Mouse (Mus musculus) myocyte (in vitro differentiated cells): Measurements from ENCODE around the gene Gripap1. TPM values are rescaled to one million over a fixed set of nuclear protein-coding genes. Genes with fewer than 3 reads are reported as not detected.

Experiments used
- H3K27me3 ChIP-seq: one replicate; pipeline ENCODE4 v1.6.1; 2011; ENCODE audit not compliant: control insufficient read depth, insufficient read depth, insufficient read length
- H3K36me3 ChIP-seq: one replicate; pipeline ENCODE4 v1.6.1; 2011; ENCODE audit not compliant: control insufficient read depth, insufficient read depth
- H3K4me2 ChIP-seq: one replicate; pipeline ENCODE4 v1.6.1; 2011; ENCODE audit warnings: low read depth, control low read depth
- H3K4me3 ChIP-seq: one replicate; pipeline ENCODE4 v1.5.1; 2011; ENCODE audit warnings: mild to moderate bottlenecking, control low read depth, moderate library complexity
- H3K79me2 ChIP-seq: one replicate; pipeline ENCODE4 v1.6.1; 2011; ENCODE audit not compliant: control insufficient read depth, insufficient read depth
- H3ac ChIP-seq: one replicate; pipeline ENCODE4 v1.6.1; 2011; ENCODE audit not compliant: control insufficient read depth, insufficient read length
- CEBPB ChIP-seq: IDR thresholded peaks from 2 replicates; pipeline ENCODE4 v1.6.1; 2011; ENCODE audit warnings: mild to moderate bottlenecking, moderate library complexity; ENCODE audit not compliant: poor library complexity, insufficient read depth, severe bottlenecking
- E2F4 ChIP-seq: IDR thresholded peaks from one replicate; pipeline ENCODE4 v1.6.1; 2011; ENCODE audit warnings: mild to moderate bottlenecking, control low read depth, moderate library complexity; ENCODE audit not compliant: insufficient read depth
- MAX ChIP-seq: IDR thresholded peaks from one replicate; pipeline ENCODE4 v1.6.1; 2011; ENCODE audit warnings: low read depth, mild to moderate bottlenecking, control low read depth
- MYOD1 ChIP-seq, 3 experiments: IDR thresholded peaks; one replicate each; pipeline ENCODE4 v1.6.1; 2011; ENCODE audit warnings: control low read depth in 2 of 3, low read depth in 2 of 3, mild to moderate bottlenecking in 2 of 3, moderate library complexity in 1 of 3; ENCODE audit not compliant: insufficient read length in 2 of 3, control insufficient read depth in 1 of 3
- MYOG ChIP-seq, 3 experiments: IDR thresholded peaks; one replicate each; pipeline ENCODE4 v1.6.1; 2011; ENCODE audit warnings: control low read depth in 2 of 3, low read depth in 2 of 3, mild to moderate bottlenecking in 2 of 3; ENCODE audit not compliant: insufficient read length in 2 of 3, control insufficient read depth in 1 of 3, insufficient read depth in 1 of 3
- POLR2A ChIP-seq: IDR thresholded peaks from one replicate; pipeline ENCODE4 v1.6.1; 2011; ENCODE audit warnings: low read depth, mild to moderate bottlenecking, control low read depth, moderate library complexity; ENCODE audit not compliant: insufficient read length
- POLR2AphosphoS2 ChIP-seq: IDR thresholded peaks from one replicate; pipeline ENCODE4 v1.6.1; 2011; ENCODE audit warnings: low read depth, control low read depth; ENCODE audit not compliant: insufficient read length
- REST ChIP-seq: IDR thresholded peaks from one replicate; pipeline ENCODE4 v1.6.1; 2011; ENCODE audit warnings: mild to moderate bottlenecking, control low read depth, moderate library complexity; ENCODE audit not compliant: insufficient read depth, insufficient read length
- SRF ChIP-seq: IDR thresholded peaks from one replicate; pipeline ENCODE4 v1.6.1; 2011; ENCODE audit warnings: low read depth; ENCODE audit not compliant: control insufficient read depth, insufficient read length
- TCF12 ChIP-seq: IDR thresholded peaks from one replicate; pipeline ENCODE4 v1.6.1; 2011; ENCODE audit warnings: mild to moderate bottlenecking, control low read depth; ENCODE audit not compliant: poor library complexity, insufficient read depth, severe bottlenecking
- TCF3 ChIP-seq: IDR thresholded peaks from one replicate; pipeline ENCODE4 v1.6.1; 2011; ENCODE audit warnings: low read depth, control low read depth; ENCODE audit not compliant: insufficient read length
- USF1 ChIP-seq: IDR thresholded peaks from one replicate; pipeline ENCODE4 v1.6.1; 2011; ENCODE audit warnings: low read depth, mild to moderate bottlenecking, control low read depth, moderate library complexity
- polyA plus RNA-seq: library from polyadenylated mRNA; unstranded; fragments of >200 nt; fragmentation: generic; extraction: Trizol; gene quantifications from one replicate; pipeline ENCODE4 v1.2.1, GENCODE M21; 2012; ENCODE audit warnings: missing spikeins

Gripap1 gene
- polyA plus RNA-seq = 19.8 TPM

DNA sequence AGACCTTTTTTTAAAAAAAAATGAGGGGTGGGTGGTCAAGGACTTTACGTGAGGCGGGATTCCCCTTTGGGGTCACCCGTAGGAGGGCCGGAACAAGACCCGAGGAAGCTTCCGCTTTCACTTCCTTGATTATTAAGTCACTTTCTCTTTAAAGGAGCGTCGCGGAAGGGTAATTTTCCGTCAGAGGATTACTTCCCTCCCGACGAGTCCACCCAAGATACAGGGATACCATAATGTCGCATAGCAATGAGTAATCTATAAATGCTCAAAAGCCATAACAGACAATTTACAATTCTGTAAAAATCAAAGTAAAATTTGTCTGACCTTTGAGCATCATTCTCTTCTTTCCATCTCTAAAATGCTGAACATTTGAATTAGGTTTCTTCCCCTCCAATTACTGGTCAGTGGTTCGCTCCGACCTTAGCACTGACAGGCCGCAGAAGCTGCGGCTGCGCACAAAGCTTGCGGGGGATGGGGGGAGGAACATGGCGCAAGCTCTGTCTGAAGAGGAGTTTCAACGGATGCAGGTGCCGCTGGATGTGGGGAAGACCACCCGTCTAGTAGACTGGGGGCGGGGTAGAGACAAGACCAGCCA lies at the start of gene Gripap1:
Gene Gripap1 (plus strand): TSS at position 224 of the 595 bp plus-strand sequence.
- no peak for TF ChIP-seq MYOD1 (IDR thresholded peaks at IDR 0.05; ENCODE audit: control insufficient read depth in 1 of 3, insufficient read length in 2 of 3, low read depth in 2 of 3)
- TF ChIP-seq POLR2AphosphoS2 = peak; percentile 48
- TF ChIP-seq POLR2A = peak; percentile 70
- no peak for TF ChIP-seq TCF12
- no peak for TF ChIP-seq MAX
- Histone ChIP-seq H3K4me2 (peak within 1 kb of the TSS; percentile 83), H3K79me2 (peaks cover 8% of the 10 kb centered on the region), H3K36me3 (no peaks in the 10 kb centered on the region), H3K4me3 (peak within 1 kb of the TSS; percentile 63), H3K27me3 (no peaks in the 10 kb centered on the region), H3ac (no peak within 1 kb of the TSS)

DNA sequence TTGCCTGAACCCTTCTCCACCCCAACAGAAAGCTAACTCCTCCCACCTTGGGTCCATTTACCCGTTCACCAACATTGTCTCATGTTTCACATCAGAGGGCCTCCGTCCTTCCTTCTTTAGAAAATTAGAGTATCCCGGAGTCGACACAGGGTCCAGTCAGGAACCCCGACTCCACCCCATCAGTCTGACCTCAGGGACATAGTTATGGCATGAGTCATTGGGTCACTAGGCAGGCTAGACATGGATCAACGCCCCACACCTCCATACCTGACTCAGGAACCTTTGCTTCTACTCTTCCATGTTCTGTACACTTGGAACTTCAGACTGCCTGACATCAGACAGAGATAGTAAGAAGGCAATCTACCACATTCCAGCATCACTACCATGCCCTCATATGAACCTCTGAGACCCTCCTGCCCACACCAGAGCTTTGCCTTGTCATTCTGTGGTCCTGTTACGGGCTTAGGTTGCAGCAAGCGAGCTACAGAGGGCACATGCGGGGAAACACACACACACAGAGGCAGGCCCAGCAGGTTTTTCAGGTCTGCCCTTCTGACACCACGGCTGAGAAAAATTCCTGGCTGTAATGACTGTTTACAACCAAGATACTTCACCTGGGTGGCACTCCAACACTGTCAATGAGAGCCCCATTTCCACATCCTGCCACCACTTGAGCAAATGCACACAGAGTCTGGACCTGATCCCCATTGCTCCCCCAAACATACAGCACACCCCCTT lies 49.3 kb upstream of the Gripap1 start:
- TF ChIP-seq MAX = no peak
- no peak for TF ChIP-seq SRF
- no peak for TF ChIP-seq TCF12
- TF ChIP-seq MYOG (IDR thresholded peaks at IDR 0.05; ENCODE audit: control insufficient read depth in 1 of 3, insufficient read depth in 1 of 3, insufficient read length in 2 of 3, low read depth in 2 of 3) = no peak
- TF ChIP-seq TCF3 = no peak
- TF ChIP-seq MYOD1 (IDR thresholded peaks at IDR 0.05; ENCODE audit: control insufficient read depth in 1 of 3, insufficient read length in 2 of 3, low read depth in 2 of 3) = no peak
- TF ChIP-seq POLR2AphosphoS2 = no peak
- TF ChIP-seq POLR2A = no peak
- TF ChIP-seq REST = no peak
- no peak for TF ChIP-seq USF1
- no peak for TF ChIP-seq CEBPB
- TF ChIP-seq E2F4 = no peak

DNA sequence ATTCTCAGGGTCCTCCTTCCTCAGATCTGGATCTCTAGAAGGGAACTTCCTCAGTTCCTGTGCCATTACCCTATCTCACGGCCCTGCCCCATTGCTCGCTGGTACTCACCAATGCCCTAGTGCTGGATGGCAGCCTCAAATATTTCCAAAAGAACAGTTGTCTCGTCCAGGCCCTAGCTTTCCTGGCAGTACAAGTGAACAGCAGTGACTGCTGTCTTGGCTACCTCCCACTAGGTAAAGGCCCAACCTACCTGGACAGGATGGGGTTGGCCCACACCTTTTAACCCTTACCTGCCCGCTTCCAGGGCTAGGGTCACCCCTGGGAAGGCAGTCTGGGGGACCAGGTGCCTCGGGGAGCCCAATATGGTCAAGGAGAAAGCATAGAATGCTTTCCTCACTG lies 48.5 kb upstream of the Gripap1 start:
- H3ac ChIP-seq = no peak overlapping the region
- no peak overlapping the region for H3K4me2 ChIP-seq
- H3K27me3 ChIP-seq = no peaks in the 10 kb centered on the region
- no peaks in the 10 kb centered on the region for H3K36me3 ChIP-seq
- no peak overlapping the region for H3K4me3 ChIP-seq
- no peaks in the 10 kb centered on the region for H3K79me2 ChIP-seq
- TF ChIP-seq CEBPB (no peak), USF1 (no peak), POLR2A (no peak), POLR2AphosphoS2 (no peak), E2F4 (no peak), MAX (no peak), REST (no peak), MYOG (IDR thresholded peaks at IDR 0.05; ENCODE audit: control insufficient read depth in 1 of 3, insufficient read depth in 1 of 3, insufficient read length in 2 of 3, low read depth in 2 of 3) (no peak), MYOD1 (IDR thresholded peaks at IDR 0.05; ENCODE audit: control insufficient read depth in 1 of 3, insufficient read length in 2 of 3, low read depth in 2 of 3) (no peak), SRF (no peak), TCF12 (no peak), TCF3 (no peak)

More for the DNA sequence above, 49.3 kb upstream of the Gripap1 start:
- Histone ChIP-seq H3ac (no peak overlapping the region), H3K36me3 (no peaks in the 10 kb centered on the region), H3K4me3 (no peak overlapping the region), H3K27me3 (no peaks in the 10 kb centered on the region), H3K4me2 (peak overlapping the region; percentile 63), H3K79me2 (no peaks in the 10 kb centered on the region)

DNA sequence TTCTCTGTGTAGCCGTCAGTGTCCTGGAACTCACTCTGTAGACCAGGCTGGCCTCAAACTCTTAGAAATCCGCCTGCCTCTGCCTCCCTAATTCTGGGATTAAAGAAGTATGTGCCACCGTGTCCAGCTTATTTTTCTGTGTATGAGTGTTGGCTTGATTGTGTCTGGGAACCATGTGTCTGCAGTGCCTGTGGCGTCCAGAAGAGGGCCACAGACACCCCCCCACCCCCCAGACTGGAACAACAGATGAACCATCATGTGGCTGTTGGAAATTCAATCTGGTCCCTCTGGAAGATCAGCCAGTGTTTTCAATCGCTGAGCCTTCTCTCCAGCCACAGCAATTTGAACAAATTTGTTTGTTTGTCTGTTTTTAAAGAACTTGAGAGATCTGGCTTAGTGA lies 46.1 kb upstream of the Gripap1 start:
- no peaks in the 10 kb centered on the region for H3K79me2 ChIP-seq
- H3K4me3 ChIP-seq = no peak overlapping the region
- TF ChIP-seq MYOD1 (IDR thresholded peaks at IDR 0.05; ENCODE audit: control insufficient read depth in 1 of 3, insufficient read length in 2 of 3, low read depth in 2 of 3) (no peak), POLR2AphosphoS2 (no peak), MAX (no peak)
- no peak overlapping the region for H3K4me2 ChIP-seq
- H3K27me3 ChIP-seq = no peaks in the 10 kb centered on the region
- H3K36me3 ChIP-seq = no peaks in the 10 kb centered on the region
- no peak overlapping the region for H3ac ChIP-seq

DNA sequence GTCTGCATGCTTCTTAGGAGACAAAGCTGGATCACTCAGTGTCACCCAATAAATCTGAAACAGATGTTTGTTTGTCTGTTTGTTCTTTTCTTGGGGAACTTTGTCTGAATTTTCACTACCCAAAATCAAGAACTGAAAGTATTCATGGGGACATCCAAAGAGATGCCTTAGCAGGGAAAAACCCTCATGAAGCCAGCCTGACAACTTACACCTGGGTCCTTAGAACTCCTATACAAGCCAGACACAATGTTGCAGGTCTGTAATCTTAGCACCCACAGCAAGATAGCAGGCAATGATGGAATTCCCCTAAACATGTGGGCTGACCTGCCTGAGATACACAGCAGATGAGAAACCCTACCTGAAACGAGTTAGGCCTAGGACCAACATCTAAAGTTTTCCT lies 44.6 kb upstream of the Gripap1 start:
- TF ChIP-seq SRF (no peak), USF1 (no peak), MYOG (IDR thresholded peaks at IDR 0.05; ENCODE audit: control insufficient read depth in 1 of 3, insufficient read depth in 1 of 3, insufficient read length in 2 of 3, low read depth in 2 of 3) (no peak), E2F4 (no peak), TCF3 (no peak), POLR2AphosphoS2 (no peak), REST (no peak), MAX (no peak), CEBPB (no peak), TCF12 (no peak), POLR2A (no peak), MYOD1 (IDR thresholded peaks at IDR 0.05; ENCODE audit: control insufficient read depth in 1 of 3, insufficient read length in 2 of 3, low read depth in 2 of 3) (no peak)
- no peaks in the 10 kb centered on the region for H3K79me2 ChIP-seq
- H3ac ChIP-seq = no peak overlapping the region

More for the DNA sequence above, 44.6 kb upstream of the Gripap1 start:
- no peak overlapping the region for H3K4me3 ChIP-seq
- no peak overlapping the region for H3K4me2 ChIP-seq
- no peaks in the 10 kb centered on the region for H3K27me3 ChIP-seq
- H3K36me3 ChIP-seq = no peaks in the 10 kb centered on the region
